Mouse (Mus musculus): ENCODE data around the gene Dcun1d4.

The Dcun1d4 gene

DNA sequence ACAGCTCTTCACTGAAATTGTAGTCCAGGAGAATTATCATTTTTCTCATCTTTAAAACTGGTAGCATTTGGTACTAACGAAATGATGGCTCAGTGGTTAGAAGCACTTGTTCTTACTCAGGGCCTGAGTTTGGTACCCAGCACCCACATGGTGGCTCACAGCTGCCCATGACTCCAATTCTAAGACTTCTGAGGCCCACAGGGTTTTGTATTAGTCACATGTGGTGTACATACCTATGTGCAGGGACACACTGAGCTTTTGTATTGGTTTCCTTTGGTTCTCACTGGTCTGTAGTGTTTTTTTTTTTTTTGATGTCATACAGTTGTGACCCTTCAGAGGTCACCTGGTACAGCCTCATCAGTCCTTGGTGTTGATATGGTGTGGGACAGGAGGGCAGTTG is 68.0 kb downstream of the Dcun1d4 start:
- DNase-seq, result peak; percentile 64

DNA sequence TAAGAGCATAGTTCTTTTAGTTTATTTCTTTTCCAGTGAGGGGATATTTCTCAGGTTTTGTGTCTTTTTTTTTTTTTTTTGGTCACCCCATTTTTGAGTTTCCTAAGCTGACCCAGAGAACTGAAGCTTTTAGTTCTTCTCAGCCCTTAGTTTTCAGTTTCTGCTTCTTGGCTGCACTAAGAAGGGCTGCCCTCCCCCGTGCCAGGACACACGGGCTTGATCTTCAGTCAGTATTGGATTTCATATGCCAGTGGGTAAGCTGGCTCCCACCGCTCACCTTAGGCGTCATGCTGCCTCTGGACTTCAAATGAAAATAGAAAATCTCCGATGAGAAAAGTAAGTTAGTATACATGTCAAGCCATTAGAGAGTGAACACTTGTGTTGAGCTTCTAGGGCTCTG is 71.0 kb downstream of the Dcun1d4 start:
- DNase-seq, result no peak

GRCm38 (mm10) chr5:73553903-73554302 is 73.1 kb downstream of the Dcun1d4 start:
- DNase-seq, result no peak

DNA sequence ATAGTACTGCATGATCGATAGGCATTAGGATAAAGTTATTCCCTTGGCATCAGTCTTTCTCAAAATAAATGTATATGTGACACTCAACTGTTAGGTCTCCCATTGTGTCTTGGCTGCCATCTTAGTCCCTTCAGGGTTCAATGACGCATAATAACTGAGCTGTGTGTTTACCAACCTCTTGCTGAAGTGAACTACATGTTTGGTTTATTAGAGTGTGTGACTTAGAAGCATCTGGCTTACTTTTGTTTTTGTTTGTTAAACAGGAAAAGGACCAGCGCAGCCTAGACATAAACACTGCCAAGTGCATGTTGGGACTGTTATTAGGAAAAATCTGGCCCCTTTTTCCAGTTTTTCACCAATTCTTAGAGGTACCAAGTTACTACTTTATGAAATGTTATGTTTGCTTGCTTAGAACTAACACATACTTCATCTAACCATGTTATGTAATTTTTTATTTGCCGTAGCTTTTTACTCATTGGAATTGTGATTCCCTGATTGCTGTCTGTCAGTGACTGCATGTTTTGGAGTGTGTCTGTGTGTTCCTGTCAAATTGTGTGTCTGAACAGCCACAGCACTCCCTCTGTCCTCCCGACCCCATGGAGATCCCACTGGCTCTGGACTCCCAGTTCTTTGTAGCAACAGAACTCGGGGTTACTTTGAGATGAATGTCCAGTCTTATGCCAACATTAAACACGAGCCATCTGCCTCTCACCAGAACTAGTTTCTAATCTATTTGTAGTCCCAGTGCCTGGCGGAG is 74.5 kb downstream of the Dcun1d4 start:
- DNase-seq, result peak; percentile 92

GRCm38 (mm10) chr5:73556733-73557425 is 76.1 kb downstream of the Dcun1d4 start:
- no peak for DNase-seq

GRCm38 (mm10) chr5:73558756-73559155 is 78.0 kb downstream of the Dcun1d4 start:
- no peak for DNase-seq

DNA sequence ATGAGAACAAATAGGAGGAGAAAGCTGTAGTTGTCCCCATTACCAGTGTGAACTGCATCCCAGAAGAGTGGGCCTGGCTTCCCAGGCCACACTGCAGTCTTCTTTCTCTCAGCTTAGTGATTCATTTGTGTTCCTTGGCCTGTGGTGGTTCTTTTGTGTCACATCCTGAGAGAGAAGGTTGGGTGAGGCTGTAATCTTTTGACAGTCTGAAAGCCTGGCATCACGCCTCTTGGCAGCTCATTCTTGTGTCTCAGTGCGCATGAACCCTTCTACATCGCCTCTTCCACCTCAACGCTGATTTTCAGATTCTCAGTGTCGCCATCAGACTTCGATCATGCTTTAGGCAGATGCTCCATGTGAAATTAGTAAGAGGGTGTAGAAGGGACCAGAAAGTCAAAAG is 83.2 kb downstream of the Dcun1d4 start:
- peak; percentile 95 for DNase-seq

DNA sequence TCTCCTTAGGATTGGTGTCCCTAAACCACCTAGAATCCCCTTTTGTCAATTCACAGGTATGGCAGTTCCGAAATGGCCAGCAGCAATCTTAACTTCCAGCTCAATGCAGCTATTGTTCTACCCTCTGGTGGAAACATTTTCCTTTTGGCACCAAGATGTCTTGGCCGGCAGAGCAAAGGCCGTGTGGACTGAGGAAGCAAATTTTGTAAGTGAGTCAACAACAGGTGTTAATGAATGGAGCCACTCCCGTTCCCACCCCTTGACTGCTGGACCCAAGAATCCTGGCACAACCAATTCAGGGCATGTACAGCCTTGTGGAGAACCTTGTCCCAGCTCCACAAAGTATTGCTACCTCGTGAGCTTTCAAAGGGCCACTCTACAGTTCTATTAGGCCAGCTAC is 85.3 kb downstream of the Dcun1d4 start:
- DNase-seq, result peak; percentile 85

DNA sequence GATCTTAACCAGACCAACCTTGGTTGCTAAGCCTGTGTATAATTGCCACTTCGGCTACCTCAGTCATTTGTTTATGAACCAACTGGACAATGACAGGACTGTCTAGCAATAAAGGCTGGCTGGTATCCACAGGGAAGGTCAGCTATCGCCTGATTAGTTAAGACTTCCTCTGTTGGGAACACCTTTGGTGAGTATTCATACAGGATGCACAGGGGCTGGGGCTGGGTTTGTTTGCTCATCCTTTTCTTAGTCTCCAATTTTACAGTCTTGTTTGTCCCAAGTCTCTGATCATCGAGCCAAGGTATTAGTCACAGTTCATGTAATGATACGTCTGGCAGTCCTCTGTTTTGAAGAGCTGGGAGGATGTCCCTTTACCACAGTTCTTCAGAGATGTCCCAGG is 86.1 kb downstream of the Dcun1d4 start:
- peak; percentile 71 for DNase-seq

- DNase-seq, result peak; percentile 55
Observed at GRCm38 (mm10) chr5:73569181-73569580, 88.4 kb downstream of the Dcun1d4 start.

DNA sequence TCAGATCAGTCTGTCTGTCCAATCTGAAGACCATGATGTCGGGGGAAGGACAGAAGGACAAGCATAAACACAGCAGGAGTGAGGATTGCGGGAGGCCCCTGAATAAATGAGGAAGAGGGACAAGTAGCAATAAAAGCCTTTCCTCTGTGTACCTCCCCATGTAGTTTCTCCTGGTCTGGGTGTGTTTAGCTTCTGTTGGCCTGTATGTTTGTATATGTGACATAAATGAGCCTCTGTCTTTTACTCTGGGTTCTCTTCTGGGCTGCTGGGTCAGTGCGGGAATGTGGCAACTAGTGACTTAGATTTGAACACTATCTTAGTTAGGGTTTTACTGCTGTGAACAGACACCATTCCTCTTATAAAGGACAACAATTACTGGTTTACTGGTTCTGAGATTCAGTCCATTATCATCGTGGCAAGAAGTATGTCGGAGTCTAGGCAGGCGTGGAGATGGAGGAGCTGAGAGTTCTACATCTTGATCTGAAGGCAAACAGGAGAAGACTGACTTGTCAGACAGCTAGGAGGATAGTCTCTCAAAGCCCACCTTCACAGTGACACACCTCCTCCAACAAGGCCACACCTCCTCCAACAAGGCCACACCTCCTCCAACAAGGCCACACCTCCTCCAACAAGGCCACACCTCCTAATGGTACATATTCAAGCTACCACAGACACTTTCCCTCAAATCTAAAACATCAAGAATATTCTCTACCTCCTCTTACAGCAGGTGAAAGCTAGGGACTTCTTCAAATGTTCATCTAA is 90.8 kb downstream of the Dcun1d4 start:
- peak; percentile 73 for DNase-seq

DNA sequence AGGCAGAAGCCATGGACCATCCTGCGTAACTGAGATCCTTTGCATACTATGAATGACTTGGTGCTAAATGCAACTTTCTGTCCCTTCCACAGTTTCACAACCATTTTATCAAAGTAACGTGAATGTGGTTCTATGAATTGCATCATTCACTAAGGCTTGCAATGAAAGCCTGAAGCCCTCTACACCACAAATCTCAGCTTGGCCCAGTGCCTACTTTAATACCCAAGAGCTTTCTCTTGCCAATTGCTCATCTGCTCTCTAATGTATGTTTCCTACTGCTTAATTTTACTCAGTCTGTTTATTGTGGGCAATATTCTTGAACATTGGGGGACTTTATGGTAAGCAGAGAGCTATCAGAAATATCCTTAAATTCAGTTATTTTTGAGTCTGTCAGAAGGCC is 92.0 kb downstream of the Dcun1d4 start:
- DNase-seq, result peak; percentile 55

GRCm38 (mm10) chr5:73573789-73574188 is 93.0 kb downstream of the Dcun1d4 start:
- peak; percentile 97 for DNase-seq

DNA sequence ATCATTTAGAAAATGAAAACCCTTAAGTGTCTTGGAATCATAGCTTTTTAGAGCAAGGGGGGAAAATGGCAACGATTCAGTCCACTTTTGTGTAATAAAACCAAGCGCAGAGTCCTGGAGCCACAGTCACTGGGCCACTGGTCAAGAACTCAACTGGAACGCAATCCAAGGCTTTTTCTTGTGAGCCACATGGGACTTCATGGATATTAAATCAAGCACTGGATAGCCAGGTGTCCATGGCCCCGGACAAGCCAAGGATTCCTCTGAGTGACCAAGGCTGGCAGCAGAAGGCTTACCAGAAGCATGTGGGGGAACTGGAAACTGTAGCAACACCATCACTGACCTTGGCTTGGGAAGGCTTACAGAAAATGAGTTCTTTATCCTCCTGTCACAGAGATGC is 93.8 kb downstream of the Dcun1d4 start:
- DNase-seq, result peak; percentile 94

DNA sequence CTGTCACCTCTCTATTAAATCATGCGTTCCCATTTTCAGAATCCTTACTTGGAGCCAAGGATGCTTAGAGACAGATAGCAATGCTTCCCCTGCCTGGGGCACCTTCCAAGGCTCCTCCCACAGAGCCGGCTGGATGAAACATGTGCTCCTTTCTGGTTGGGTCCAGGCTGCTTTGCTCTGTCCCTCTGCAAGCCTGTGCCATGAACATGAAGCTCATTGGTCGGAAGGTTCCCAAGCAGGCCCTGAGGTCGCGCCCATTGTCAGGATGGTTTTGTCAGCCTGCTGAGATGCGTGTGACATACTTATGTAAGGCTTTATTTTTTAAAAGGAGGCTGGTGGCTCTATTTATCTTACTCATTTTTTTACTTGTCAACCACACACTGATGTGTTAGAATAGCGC is 95.9 kb downstream of the Dcun1d4 start:
- peak; percentile 84 for DNase-seq

GRCm38 (mm10) chr5:73578131-73578530 is 97.3 kb downstream of the Dcun1d4 start:
- DNase-seq, result peak; percentile 58

GRCm38 (mm10) chr5:73584011-73584410 is 103.2 kb downstream of the Dcun1d4 start:
- DNase-seq, result peak; percentile 64

DNA sequence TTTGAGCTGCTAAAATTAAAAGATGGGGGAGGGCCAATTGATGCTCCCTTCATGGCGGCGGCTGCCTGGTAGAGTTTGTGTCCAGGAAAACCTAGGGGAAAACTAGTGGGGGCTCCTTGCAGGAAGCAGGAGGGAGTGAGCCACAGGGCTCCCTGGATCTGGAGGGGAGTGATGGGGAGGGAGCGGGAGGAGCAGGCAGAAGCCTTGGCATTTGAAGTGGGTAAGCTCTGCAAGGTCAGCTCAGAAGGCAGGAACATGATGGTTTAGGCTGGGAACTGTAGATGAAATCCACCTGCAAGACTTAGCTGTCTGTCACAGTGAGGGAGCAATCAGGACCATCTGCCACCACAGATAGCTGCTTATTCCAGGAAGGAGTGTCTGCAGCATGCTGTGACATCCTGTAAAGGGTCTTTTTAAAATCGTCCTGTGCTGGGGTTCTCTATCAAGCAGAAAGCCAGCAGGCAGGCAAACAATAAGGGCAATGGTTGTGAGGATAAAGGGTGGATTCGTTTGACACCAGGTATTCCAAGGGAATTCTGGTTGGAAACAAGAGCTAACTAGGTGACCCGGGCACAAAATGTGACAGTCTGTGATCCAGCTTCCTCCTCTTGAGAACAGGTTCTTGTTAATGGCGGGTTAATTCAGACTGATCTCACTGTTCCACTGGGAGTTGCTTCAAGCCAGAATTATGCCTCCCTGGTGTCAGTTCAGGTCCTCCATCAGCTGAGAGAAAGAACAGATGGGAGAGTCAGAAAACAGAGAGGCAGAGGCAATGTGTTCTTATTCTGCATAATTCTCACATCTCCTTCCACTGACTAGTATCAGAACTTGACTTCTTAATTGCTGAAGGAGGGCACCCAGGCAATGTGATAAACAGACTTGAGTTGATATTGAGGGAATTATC is 104.7 kb downstream of the Dcun1d4 start:
- DNase-seq, result peak; percentile 74

GRCm38 (mm10) chr5:73586597-73586996 is 105.8 kb downstream of the Dcun1d4 start:
- peak; percentile 11 for DNase-seq

GRCm38 (mm10) chr5:73587119-73587518 is 106.3 kb downstream of the Dcun1d4 start:
- no peak for DNase-seq

DNA sequence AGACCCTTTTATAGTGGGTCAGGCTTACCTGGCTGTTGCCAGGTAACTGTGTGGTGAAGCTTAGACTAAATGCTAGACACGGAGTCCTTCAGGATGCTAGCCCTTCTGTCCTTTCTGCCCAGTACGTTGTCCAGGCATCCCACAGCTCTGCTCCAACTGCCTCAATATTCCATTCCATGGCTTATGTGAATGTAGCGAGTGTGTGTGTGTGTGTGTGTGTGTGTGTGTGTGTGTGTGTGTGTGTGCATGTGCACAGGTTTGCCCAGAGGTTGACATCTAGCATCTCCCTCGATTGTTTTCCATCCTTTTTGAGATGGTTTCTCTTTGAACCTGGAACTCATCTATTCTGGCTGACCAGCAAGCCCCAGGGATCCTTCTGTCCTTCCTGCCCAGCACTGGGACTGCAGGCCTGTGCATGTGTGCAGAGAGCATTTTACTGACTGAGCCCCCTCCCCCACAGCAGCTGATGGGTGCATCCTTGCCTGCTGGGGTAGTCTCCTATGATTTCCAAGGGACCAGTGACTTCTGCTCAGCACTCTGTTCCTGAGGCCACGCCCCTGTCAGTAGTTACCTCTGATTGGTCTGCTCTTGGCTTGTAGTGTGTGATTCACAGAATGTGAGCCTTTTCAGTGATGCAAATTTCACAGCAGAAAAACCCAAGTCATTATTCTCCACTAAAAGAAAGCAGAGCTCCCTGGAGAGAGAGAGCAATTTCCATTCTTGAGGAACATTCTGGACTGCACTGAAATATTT is 118.3 kb downstream of the Dcun1d4 start:
- DNase-seq, result peak; percentile 93

DNA sequence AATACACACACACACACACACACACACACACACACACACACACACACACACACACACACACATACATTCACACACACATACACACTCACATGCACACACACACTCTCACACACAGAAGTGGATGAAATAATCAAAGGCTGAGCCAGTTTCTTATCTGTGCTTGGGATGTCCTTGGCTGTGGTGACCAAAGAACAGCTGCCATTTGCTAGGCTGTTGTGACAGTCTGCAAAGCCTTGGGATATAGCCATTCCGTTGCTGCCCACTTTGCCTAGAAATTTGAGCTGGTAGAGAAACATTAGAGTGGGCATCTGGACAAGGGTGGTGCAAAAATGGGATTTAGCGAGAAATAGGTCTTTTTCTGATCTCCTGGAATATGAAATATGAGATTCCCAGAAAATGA is 119.2 kb downstream of the Dcun1d4 start:
- DNase-seq, result peak; percentile 92

Data from heart, adult 11 months (tissue).